Mouse (Mus musculus): Measurements from ENCODE around the gene Shd.
"Not testable (repeated sequence)": the region's sequence is repeated elsewhere in the genome, so short reads cannot be mapped to it uniquely, and the experiment has no call there.

Gene Shd

DNA sequence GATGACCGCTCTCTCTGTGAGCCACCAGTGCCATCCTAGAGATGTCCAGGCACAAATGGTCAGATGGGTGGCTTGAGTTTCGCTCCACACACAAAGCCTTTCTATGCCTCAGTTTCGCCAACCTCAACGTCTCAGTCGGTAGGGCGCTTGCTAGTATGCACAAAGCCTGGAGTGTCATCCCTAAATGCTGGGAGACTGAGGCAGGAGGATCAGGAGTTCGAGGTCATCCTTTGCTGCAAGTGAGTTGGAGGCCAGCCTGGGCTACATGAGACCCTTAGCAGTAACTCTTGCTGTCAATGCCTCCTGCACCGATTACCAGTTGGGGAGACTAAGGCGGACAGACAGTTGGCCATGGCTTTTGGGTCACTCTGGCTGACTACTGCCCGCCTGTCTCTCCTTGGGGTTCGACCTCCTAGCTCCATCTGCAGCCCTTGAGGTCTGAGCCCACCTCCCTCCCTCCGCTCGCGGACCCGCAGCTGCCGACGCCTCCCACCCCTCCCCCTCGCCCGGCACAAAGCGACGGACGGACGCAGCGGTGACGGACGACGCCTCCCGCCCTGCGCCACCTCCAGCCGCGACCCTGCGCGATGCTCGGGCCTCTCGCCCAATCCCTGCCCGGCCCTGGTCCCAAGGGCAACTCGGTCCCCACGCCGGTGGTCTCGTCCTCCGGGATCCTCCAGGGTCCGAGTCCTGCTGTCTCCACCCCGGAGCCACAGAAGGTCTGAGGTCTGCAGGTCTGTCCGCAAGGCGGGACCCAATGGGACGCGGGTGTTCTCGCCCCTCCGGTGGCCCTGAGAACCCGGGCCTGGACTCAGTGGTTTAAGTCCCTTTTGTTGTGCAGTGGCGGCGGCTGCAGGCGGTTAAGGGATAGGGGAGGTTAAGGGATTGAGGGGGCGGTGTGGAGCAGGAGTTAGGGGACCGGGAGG is at the start of gene Shd:
Shd (plus strand) TSS at position 502 of the 926 bp plus-strand sequence.
- no peak for DNase-seq (ENCODE audit: low read depth, low spot score)

DNA sequence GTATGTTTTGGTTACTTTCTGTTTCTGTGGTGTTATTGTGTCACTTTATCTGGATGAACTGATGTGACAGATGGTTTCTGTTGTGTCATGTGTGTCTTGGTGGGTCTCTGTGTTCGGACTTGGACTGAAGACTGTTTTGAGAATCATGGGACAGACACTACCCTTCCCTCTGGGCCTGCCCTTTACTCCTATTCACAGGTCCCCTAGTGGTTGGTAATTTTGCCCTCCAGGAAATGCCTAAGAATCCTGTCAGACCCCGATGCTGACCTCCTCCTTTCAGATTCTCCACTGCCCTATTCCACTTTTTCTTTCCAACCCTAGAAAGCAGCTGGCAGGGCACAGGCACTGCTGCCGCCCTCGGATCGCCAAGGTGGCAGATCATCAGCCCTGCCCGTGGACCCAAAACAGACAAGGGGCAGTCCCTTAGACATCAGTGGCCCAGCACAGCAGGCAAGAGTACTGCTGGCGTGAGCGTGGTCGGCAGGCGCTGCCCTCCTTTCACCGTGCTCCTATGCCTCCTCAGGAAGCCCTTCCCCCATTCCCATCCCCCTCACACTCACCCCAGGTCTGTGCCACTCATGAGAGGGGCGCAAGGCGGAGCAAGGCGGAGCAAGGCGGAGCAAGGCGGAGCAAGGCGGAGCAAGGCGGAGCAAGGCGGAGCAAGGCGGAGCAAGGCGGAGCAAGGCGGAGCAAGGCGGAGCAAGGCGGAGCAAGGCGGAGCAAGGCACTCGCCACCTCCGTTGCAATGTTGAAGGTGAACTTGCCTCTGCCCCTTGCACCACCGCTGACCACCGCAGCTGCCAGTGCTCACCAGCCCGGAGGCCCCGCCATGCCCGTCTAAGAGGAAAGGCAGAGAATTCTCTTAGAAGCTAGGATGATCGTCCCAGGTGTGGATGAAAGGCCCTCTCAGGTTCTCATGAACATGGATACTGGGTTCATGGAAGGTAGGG is 38.4 kb upstream of the Shd start:
- DNase-seq (ENCODE audit: low read depth, low spot score) = no peak

DNA sequence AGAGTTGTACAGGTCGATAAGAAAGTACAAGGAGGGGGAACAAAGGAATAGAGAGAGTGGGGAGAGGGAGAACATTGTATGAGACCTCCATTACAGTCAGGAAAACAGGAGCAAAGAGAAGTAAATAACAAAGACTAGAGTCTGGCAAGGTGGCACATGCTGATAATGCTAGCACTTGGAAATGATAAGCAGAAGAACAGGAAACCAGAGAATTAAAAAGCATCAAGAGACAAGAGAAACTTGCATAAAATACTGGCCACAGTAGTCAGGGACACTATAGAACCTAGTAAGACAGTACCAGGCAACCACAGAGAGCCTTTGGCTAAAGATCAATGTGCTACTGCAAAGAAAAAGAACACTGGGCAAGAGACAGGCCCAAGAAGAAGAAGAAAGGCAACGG is 37.6 kb upstream of the Shd start:
- DNase-seq (ENCODE audit: low read depth, low spot score) = no peak

DNA sequence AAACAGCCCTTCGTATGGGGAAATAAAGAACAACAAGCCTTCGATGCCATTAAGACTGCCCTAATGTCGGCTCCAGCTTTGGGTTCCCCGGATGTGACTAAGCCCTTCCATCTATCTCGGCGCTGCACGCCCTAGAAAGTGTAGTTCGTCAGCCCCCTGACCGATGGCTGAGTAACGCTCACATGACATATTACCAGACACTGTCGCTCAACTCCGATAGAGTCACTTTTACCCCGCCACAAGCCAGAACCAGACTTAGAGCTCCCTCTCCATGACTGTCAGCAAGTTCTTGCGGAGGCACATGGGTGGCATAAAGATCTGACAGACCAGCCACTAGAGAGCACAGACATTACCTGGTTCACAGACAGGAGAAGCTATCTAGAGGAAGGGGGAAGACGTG is 37.1 kb upstream of the Shd start:
- no peak for DNase-seq (ENCODE audit: low read depth, low spot score)

DNA sequence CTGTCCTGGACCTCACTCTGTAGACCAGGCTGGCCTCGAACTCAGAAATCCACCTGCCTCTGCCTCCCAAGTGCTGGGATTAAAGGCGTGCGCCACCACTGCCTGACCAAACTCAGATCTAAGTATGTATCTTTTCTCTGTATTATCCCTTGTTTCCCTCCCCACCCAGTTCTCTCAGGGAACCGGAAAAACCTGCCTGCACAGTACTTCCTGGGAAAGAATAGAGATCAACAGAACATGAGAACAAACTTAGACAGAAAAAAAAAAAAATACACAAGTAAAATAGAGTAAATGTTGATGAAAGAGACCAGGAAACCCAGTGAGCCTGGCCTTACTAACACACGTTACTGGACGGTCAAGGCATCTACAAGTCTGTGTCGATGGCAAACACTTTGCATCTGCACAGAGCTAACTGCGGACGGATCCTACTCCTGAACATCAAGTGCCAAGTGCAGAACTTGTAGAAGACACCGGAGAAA is 25.8 kb upstream of the Shd start:
- not testable (repeated sequence) for DNase-seq (ENCODE audit: low read depth, low spot score)

DNA sequence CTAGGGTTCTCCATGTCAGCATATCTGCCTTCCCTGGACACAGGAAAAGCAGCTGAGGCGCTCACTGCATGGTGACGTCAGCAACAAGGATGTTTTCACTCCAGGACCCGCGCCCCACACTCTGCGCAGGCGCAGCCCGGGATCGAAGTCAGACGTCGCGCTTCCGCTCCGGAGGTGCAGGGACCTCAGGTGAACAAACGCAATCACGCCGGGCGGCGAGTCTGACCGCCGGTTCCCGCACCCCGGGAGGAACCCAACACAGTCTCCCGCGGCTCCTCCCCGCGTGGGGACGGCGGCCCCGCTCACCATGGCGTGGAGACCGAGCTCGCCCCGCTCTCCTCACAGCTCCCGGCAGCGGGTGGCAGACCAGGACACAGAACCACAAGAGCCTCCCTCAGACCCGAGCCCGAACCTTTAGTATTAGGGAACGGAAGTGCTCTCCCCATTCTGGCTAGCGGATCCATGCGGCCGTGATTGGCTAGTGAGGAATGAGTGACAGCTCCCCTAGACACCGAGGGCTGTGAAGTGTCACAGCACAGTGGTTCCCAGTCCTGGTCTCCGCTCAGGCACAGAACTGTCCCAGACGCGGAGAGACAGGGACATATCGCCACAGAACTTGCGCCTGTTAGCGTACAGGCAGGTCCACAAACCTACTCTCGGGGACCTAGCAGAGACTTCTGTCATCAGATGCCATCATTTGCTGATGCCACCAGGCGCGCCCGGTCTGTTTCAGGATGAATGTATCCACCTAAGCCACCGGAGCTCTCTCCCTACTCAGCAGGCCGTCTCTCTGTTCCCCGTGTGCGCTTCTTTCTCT is 25.2 kb upstream of the Shd start:
- not testable (repeated sequence) for DNase-seq (ENCODE audit: low read depth, low spot score)

DNA sequence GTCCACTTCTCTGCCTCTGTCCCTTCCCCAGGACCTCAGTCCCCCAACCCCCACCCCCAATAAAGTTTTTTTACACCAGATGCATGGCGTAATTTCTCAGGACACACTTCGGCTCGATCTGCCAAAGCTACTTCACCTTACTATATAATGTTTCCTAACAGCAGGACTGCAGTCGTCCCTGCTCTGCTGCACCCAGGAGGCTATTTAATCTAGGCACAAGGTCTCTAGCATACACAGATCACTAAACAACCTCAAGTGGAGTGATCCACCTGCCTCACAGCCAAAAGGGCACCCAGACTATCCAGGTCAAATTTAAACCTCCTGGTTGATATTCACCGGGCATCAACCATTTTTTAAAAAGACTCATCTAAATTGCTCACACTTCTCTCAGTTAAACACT is 24.6 kb upstream of the Shd start:
- DNase-seq (ENCODE audit: low read depth, low spot score) = no peak

DNA sequence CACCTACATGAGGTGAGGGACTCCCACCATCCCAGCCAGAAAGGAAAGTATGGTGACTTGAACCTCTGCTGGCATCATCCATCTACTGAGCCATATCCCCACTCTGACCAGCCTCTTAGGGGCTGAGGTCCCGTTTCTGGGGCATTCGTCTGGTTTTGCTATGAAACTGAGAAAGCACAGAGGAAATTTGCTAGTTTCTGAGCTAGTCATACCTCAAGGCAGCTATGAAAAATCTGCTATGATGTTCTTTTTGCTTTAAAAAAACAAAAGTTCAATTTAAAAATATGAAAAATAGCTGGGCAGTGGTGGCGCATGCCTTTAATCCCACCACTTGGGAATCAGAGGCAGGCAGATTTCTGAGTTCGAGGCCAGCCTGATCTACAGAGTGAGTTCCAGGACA is 21.6 kb upstream of the Shd start:
- no peak for DNase-seq (ENCODE audit: low read depth, low spot score)

DNA sequence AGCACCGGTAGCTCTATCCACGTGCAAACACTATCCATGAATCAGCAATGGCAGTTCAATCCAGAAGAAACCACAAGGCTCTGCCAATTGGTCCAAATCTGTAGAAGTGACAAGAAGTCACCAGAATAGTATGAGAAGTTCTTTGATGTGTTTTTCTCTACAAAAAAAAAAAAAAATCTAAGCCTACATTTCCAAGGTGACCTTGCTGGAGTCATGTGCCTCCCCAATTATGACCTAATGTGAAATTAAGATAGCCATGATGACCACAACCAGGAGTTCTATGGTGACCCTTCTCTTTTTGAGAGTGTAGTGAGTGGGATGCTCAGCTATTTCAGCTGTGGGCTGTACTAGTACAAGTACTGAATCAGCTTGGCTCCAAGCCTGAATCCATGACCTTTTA is 20.9 kb upstream of the Shd start, which contains the start of gene Zfp119b:
Zfp119b (minus strand) TSS at position 101 of the 400 bp plus-strand sequence.
- DNase-seq (ENCODE audit: low read depth, low spot score) = no peak

DNA sequence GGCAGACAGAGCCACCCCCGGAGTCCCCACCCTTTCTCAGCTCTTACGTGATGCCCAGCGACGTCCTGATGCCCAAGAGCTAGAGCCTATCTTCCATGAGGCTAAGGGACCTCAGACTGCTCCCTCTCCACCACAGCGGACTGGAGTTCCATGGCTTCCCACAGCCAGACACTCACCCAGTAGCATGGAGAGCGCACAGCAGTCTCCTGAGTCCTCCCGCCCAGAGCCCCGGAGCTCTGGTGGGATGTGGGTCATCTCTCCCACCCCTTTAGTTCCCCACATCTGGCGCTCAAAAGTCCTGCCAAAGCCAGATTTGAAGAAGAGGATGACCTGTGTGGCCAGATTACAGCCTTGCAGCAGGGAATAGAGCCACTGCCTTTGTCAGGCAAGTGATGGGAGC is 19.7 kb upstream of the Shd start:
- DNase-seq (ENCODE audit: low read depth, low spot score) = no peak

DNA sequence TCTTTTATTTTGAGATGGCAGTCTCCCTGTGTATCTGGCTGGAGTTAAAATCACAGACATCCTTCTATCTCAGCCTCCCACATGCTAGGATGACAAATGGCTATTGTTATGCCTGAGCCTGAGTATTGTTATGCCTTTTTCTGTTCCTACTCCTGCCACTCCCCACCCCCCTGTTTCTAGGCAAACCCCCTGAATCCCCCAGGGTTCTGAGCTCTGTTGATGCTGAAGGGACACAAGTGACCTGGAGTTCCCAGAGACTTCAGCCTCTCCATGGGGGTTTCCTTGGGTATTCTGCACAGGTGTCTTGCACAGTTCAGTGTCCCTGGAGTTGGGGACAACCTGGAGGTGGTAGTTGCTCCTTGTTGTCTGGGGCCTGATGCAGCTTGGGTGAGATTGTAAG is 18.2 kb upstream of the Shd start:
- no peak for DNase-seq (ENCODE audit: low read depth, low spot score)

DNA sequence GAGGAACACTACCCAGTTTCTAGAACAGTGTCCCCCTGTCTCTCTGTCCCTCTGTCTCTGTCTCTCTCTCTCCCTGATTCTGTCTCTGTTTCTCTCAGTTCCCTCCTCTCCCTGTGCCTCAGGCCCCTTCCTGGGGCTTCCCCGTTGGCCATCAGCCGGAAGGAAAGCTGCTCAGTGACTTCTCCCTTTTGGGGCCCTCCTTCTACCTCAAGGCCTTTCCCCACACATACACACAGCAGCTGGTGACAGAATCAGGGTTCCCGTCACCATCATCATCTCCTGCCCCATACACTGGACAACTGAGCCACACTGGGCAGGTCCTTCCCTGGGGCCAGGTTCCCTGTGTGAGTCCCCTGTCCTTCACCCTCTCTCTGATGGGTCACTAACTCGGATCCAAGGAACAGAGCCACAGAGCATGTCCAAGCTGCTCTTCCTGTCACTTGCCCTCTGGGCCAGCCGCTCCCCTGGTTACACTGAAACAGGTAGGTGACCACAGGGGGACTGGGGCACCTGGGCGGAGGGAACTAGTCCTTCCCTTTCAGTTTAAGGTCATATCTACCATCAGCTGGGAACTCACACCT is 17.7 kb upstream of the Shd start, which contains the start of gene Ebi3:
Ebi3 (plus strand) TSS at position 194 of the 581 bp plus-strand sequence.
- DNase-seq (ENCODE audit: low read depth, low spot score) = no peak

DNA sequence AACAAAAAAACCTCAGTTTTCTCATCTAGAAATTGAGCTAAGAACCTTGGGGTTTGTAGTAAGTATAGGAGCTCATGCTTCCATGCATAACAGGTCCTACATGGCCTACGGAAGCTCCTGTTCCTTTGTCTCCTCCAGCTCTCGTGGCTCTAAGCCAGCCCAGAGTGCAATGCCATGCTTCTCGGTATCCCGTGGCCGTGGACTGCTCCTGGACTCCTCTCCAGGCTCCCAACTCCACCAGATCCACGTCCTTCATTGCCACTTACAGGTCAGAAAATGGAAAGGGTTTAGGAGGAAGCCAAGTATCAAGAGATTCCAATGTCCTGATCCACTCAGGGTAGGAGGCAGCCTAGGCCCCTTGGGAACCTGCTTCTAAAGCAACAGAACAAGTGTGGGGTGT is 16.5 kb upstream of the Shd start:
- DNase-seq (ENCODE audit: low read depth, low spot score) = no peak

DNA sequence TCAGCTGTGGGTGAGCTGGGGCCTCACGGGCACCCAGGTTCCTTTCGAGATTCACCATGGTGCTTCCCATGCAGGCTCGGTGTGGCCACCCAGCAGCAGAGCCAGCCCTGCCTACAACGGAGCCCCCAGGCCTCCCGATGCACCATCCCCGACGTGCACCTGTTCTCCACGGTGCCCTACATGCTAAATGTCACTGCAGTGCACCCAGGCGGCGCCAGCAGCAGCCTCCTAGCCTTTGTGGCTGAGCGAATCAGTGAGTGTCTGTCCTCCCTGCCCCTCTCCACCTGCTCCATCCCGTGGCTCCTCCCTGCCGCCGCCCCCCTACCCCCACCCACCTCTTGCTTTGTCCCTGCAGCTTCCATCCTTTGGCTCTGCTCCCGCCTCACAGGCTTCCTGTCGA is 16.0 kb upstream of the Shd start:
- DNase-seq (ENCODE audit: low read depth, low spot score) = no peak

DNA sequence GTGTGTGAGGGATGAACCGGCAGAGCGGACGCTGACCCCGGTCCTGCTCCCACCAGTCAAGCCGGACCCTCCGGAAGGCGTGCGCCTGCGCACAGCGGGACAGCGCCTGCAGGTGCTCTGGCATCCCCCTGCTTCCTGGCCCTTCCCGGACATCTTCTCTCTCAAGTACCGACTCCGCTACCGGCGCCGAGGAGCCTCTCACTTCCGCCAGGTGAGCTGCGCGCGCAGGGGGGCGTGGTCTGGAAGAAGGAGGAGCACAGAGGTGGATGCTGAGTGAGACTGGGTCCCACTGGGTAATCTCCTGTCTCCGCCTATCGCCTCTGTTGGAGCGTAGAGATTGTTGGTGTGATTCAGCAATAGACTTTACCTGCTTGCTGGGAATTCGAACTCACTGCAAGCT is 14.1 kb upstream of the Shd start:
- no peak for DNase-seq (ENCODE audit: low read depth, low spot score)

DNA sequence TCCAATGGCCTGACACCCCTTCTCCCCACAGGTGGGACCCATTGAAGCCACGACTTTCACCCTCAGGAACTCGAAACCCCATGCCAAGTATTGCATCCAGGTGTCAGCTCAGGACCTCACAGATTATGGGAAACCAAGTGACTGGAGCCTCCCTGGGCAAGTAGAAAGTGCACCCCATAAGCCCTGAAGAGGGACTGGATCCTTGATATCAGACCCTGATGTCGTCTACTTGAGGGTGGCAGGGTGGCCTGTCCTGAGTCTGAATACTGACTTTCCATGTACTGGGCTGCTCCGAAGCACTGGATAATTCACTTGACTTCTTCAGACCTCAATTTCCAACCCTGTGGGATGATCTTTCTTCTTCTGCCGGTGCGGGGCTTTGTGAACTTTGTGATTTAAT is 13.7 kb upstream of the Shd start:
- DNase-seq (ENCODE audit: low read depth, low spot score) = no peak

DNA sequence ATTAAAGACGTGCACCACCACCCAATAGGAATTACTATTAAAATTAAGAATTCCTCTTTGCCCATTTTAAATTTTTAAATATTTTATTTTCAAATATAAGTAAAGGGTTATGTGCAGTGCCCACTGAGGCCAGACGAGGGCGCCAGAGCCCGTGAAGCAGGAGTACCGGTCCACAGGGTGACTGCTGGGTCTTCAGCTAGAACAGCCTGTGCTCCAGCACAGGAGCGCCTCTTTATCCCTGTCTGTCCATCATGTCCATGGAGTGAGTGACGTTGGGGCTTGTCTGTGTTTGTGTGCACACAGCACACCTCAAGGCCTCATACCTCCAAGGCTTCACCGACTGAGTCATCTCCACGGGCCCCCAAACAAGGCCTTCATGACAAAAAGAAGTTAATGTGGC is 13.1 kb upstream of the Shd start:
- no peak for DNase-seq (ENCODE audit: low read depth, low spot score)

DNA sequence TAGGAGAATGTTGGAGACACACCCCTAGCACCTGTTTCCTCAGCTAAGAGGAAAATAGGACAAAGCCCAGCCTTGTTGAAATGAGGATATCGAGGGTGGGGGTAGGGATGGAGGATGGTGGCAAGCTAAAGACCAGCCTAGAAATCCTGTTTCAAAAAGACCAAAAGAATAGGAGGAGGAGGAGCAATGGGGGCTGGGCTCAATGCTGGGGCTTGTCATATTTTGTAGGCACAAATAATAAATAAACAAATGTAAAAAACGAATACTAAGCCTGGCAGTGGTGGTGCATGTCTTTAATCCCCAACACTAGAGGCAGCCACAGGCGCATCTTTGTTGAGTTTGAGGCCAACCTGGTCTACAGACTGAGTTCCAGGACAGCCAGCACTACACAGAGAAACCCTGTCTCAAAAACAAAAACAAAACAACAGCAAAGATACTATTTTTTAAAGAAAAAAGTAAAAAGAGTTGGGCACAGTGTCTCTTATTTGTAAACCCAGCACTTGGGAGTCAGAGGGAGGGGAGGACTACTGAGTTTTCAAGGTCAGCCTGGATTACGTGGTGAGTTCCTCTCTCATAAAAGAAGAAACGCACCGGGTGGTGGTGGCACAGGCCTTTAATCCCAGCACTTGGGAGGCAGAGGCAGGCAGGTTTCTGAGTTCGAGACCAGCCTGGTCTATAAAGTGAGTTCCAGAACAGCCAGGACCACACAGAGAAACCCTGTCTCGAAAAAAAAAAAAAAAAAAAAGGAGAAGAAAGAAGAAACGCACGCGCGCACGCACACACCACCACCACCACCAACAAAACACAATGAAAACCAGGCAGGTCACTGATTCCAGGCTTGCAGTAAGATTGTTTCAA is 12.3 kb upstream of the Shd start:
- no peak for DNase-seq (ENCODE audit: low read depth, low spot score)

DNA sequence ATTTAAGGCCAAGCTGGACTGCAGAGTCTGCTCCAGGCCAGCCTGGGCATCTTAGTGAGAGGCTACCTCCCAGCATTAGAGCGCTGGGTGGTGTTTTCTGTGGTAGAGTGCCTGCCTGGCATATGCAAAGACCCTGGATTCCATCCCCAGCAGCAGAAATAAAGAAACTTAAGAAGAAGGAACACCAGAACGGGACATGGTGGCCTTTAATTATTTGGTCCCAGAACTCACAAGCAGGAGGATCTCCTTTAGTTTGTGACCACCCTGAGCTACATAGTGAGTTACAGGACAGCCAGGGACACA is 11.7 kb upstream of the Shd start:
- DNase-seq (ENCODE audit: low read depth, low spot score) = no peak

Data from retina, postnatal 7 days (tissue).